8 mouse cellular contexts compared by ENCODE assay signal in genomic region chr2:3473891-3474290, GRCm38 (mm10). TPM values are rescaled to one million over a fixed set of nuclear protein-coding genes. Genes with fewer than 3 reads are reported as not detected.
DNase-seq lines count a peak whose midpoint lies in the region; ATAC-seq lines count a peak whose summit lies in the region.

No protein-coding gene starts in this region.

- H3K9me3 ChIP-seq in kidney, embryonic 15.5 days (replicated peaks), result no peaks in the 10 kb centered on the region
- H3K9me3 ChIP-seq in hindbrain, embryonic 15.5 days, result no peaks in the 10 kb centered on the region
- H3K9me3 ChIP-seq in midbrain, embryonic 16.5 days (replicated peaks; ENCODE audit: control insufficient read depth, low read length, poor library complexity, severe bottlenecking), result no peaks in the 10 kb centered on the region

- no peak for DNase-seq in kidney, postnatal 10 days
- no peak for DNase-seq in frontal cortex, postnatal 10 days (ENCODE audit: low spot score in 2 of 2)
- DNase-seq in layer of hippocampus, adult 9-10 months (ENCODE audit: low spot score), result no peak
- DNase-seq in kidney, adult 11 months, result no peak

- H3K27ac ChIP-seq in kidney, embryonic 15.5 days, result peak overlapping the region; percentile 95
- H3K27ac ChIP-seq in brown adipose tissue, adult 24 weeks (replicated peaks; ENCODE audit: low read depth, low read length), result no peak overlapping the region
- H3K27ac ChIP-seq in hindbrain, embryonic 15.5 days (replicated peaks), result peak overlapping the region; percentile 85
- peak overlapping the region; percentile 86 for H3K27ac ChIP-seq in midbrain, embryonic 16.5 days (ENCODE audit: low read length)

- peaks cover 9% of the 10 kb centered on the region; the same call in 1 of the 2 replicates for H3K36me3 ChIP-seq in kidney, embryonic 15.5 days
- H3K36me3 ChIP-seq in hindbrain, embryonic 15.5 days, result peaks cover 4% of the 10 kb centered on the region; the same call in 1 of the 2 replicates
- no peaks in the 10 kb centered on the region for H3K36me3 ChIP-seq in midbrain, embryonic 16.5 days (ENCODE audit: control insufficient read depth, insufficient read depth, low read length)

- under 1% methylated on average over 12 of the region's 12 CpGs for WGBS in kidney, embryonic 15.5 days
- WGBS in hindbrain, embryonic 15.5 days, result under 1% methylated on average over 12 of the region's 12 CpGs
- under 1% methylated on average over 12 of the region's 12 CpGs for WGBS in midbrain, embryonic 16.5 days

- no peaks in the 10 kb centered on the region for H3K27me3 ChIP-seq in kidney, embryonic 15.5 days
- no peaks in the 10 kb centered on the region for H3K27me3 ChIP-seq in hindbrain, embryonic 15.5 days
- H3K27me3 ChIP-seq in midbrain, embryonic 16.5 days (ENCODE audit: control insufficient read depth, insufficient read depth, low read depth, low read length), result no peaks in the 10 kb centered on the region

- H3K4me3 ChIP-seq in kidney, embryonic 15.5 days (replicated peaks), result peak overlapping the region; percentile 75
- H3K4me3 ChIP-seq in brown adipose tissue, adult 24 weeks (ENCODE audit: insufficient read depth, low read depth, low read length), result peak overlapping the region; percentile 83
- H3K4me3 ChIP-seq in hindbrain, embryonic 15.5 days, result peak overlapping the region; percentile 91
- peak overlapping the region; percentile 97 for H3K4me3 ChIP-seq in midbrain, embryonic 16.5 days (ENCODE audit: low read depth, low read length)

- H3K9ac ChIP-seq in kidney, embryonic 15.5 days, result peak overlapping the region; percentile 83
- H3K9ac ChIP-seq in hindbrain, embryonic 15.5 days, result peak overlapping the region; percentile 54
- H3K9ac ChIP-seq in midbrain, embryonic 16.5 days (ENCODE audit: low read depth, low read length), result peak overlapping the region; percentile 76

- ATAC-seq in kidney, embryonic 15.5 days (replicated peaks; ENCODE audit: low FRiP score), result no peak
- no peak for ATAC-seq in hindbrain, embryonic 15.5 days (ENCODE audit: low FRiP score, low read depth)
- ATAC-seq in midbrain, embryonic 16.5 days, result no peak

- H3K4me2 ChIP-seq in kidney, embryonic 15.5 days, result peak overlapping the region; percentile 77
- peak overlapping the region; percentile 88 for H3K4me2 ChIP-seq in hindbrain, embryonic 15.5 days
- peak overlapping the region; percentile 68 for H3K4me2 ChIP-seq in midbrain, embryonic 16.5 days (ENCODE audit: low read length)

- peaks cover 8% of the 10 kb centered on the region for H3K4me1 ChIP-seq in kidney, embryonic 15.5 days
- H3K4me1 ChIP-seq in brown adipose tissue, adult 24 weeks (ENCODE audit: control insufficient read depth, insufficient read depth, insufficient read length, low read length), result peaks cover 3% of the 10 kb centered on the region; the same call in 1 of the 2 replicates
- peaks cover 17% of the 10 kb centered on the region for H3K4me1 ChIP-seq in hindbrain, embryonic 15.5 days (replicated peaks)
- peaks cover 15% of the 10 kb centered on the region for H3K4me1 ChIP-seq in midbrain, embryonic 16.5 days (ENCODE audit: control insufficient read depth, insufficient read depth, low read length)

RNA-seq across cellular contexts. Expression of gene Suv39h2, which starts 0.9 kb away (rescaled TPM):
- polyA plus RNA-seq in kidney, embryonic 15.5 days (2015; fragmentation: Nextera tagmentation; extraction: Ambion mirVana), result 18.5 and 21.5 TPM in 2 replicates
- 0.33 and 1.7 TPM in 2 replicates for polyA plus RNA-seq in brown adipose tissue, adult 24 weeks (2012; ENCODE audit: insufficient read depth, insufficient read length, missing spikeins)
- polyA plus RNA-seq in hindbrain, embryonic 15.5 days (2015; fragmentation: Nextera tagmentation; extraction: Ambion mirVana), result 8.0 TPM in 2 replicates
- 6.0 and 6.5 TPM in 2 replicates for polyA plus RNA-seq in midbrain, embryonic 16.5 days (2015; fragmentation: Nextera tagmentation; extraction: Ambion mirVana)

RNA-seq across cellular contexts. Expression of gene Gm45902, which starts 38.7 kb away (rescaled TPM):
- 5.8 TPM in 2 replicates for polyA plus RNA-seq in kidney, embryonic 15.5 days (2015; fragmentation: Nextera tagmentation; extraction: Ambion mirVana)
- polyA plus RNA-seq in brown adipose tissue, adult 24 weeks (2012; ENCODE audit: insufficient read depth, insufficient read length, missing spikeins), result 0.79 and 0.87 TPM in 2 replicates
- 7.8 and 7.9 TPM in 2 replicates for polyA plus RNA-seq in hindbrain, embryonic 15.5 days (2015; fragmentation: Nextera tagmentation; extraction: Ambion mirVana)
- polyA plus RNA-seq in midbrain, embryonic 16.5 days (2015; fragmentation: Nextera tagmentation; extraction: Ambion mirVana), result 8.1 and 8.7 TPM in 2 replicates

RNA-seq across cellular contexts. Expression of gene Hspa14, which starts 38.7 kb away (rescaled TPM):
- 116 and 118 TPM in 2 replicates for polyA plus RNA-seq in kidney, embryonic 15.5 days (2015; fragmentation: Nextera tagmentation; extraction: Ambion mirVana)
- 24.9 and 33.9 TPM in 2 replicates for polyA plus RNA-seq in brown adipose tissue, adult 24 weeks (2012; ENCODE audit: insufficient read depth, insufficient read length, missing spikeins)
- 63.9 and 65.4 TPM in 2 replicates for polyA plus RNA-seq in hindbrain, embryonic 15.5 days (2015; fragmentation: Nextera tagmentation; extraction: Ambion mirVana)
- polyA plus RNA-seq in midbrain, embryonic 16.5 days (2015; fragmentation: Nextera tagmentation; extraction: Ambion mirVana), result 63.4 and 66.0 TPM in 2 replicates

RNA-seq across cellular contexts. Expression of gene Cdnf, which starts 38.9 kb away (rescaled TPM):
- 0.12 and 0.19 TPM in 2 replicates for polyA plus RNA-seq in kidney, embryonic 15.5 days (2015; fragmentation: Nextera tagmentation; extraction: Ambion mirVana)
- 7.5 and 8.0 TPM in 2 replicates for polyA plus RNA-seq in brown adipose tissue, adult 24 weeks (2012; ENCODE audit: insufficient read depth, insufficient read length, missing spikeins)
- 0.14 and 0.25 TPM in 2 replicates for polyA plus RNA-seq in hindbrain, embryonic 15.5 days (2015; fragmentation: Nextera tagmentation; extraction: Ambion mirVana)
- polyA plus RNA-seq in midbrain, embryonic 16.5 days (2015; fragmentation: Nextera tagmentation; extraction: Ambion mirVana), result 0.23 and 0.37 TPM in 2 replicates

RNA-seq across cellular contexts. Expression of gene Dclre1c, which starts 50.0 kb away (rescaled TPM):
- 6.5 and 6.9 TPM in 2 replicates for polyA plus RNA-seq in kidney, embryonic 15.5 days (2015; fragmentation: Nextera tagmentation; extraction: Ambion mirVana)
- polyA plus RNA-seq in brown adipose tissue, adult 24 weeks (2012; ENCODE audit: insufficient read depth, insufficient read length, missing spikeins), result 3.5 and 4.6 TPM in 2 replicates
- 8.1 and 8.2 TPM in 2 replicates for polyA plus RNA-seq in hindbrain, embryonic 15.5 days (2015; fragmentation: Nextera tagmentation; extraction: Ambion mirVana)
- 6.6 and 9.7 TPM in 2 replicates for polyA plus RNA-seq in midbrain, embryonic 16.5 days (2015; fragmentation: Nextera tagmentation; extraction: Ambion mirVana)
